Mouse (Mus musculus): Measurements from ENCODE around the gene Aldh3b1. TPM values are rescaled to one million over a fixed set of nuclear protein-coding genes. Genes with fewer than 3 reads are reported as not detected.

Gene Aldh3b1
- polyA plus RNA-seq, 1 experiment from 2014 or later = 16.1 TPM

- H3K27ac ChIP-seq (ENCODE audit: low read depth, low read length) = no peak overlapping the region
- no peaks in the 10 kb centered on the region for H3K9me3 ChIP-seq (ENCODE audit: control insufficient read depth)
- no peaks in the 10 kb centered on the region for H3K27me3 ChIP-seq (replicated peaks; ENCODE audit: control insufficient read depth, insufficient read depth, low read length)
- H3K9ac ChIP-seq (ENCODE audit: low read depth, low read length) = no peak overlapping the region
- H3K36me3 ChIP-seq (ENCODE audit: control insufficient read depth, insufficient read depth) = peaks cover 16% of the 10 kb centered on the region
- no peak for ATAC-seq
- WGBS = 79% methylated on average over 2 of the region's 2 CpGs
- no peaks in the 10 kb centered on the region for H3K4me1 ChIP-seq (replicated peaks; ENCODE audit: control insufficient read depth, insufficient read depth, low read length)
- TF ChIP-seq CTCF (IDR thresholded peaks at IDR 0.05; ENCODE audit: low read depth) = peak; percentile 57
- no peak overlapping the region for H3K4me3 ChIP-seq (ENCODE audit: low read depth, low read length)
- no peak overlapping the region for H3K4me2 ChIP-seq (replicated peaks; ENCODE audit: low read depth)
Measured at GRCm38 (mm10) chr19:3864960-3865359, 64.6 kb downstream of the Aldh3b1 start.

Other genes with a start within 250 kb of the Aldh3b1 start
- gene Lrp5, start 243.2 kb downstream of the Aldh3b1 start, polyA plus RNA-seq (2015; fragmentation: Nextera tagmentation; extraction: Ambion mirVana) = 2.8 and 3.2 TPM in 2 replicates
- 215 and 238 TPM in 2 replicates for gene 1810055G02Rik, start 221.5 kb downstream of the Aldh3b1 start, polyA plus RNA-seq (2015; fragmentation: Nextera tagmentation; extraction: Ambion mirVana)
- gene Kmt5b, start 162.4 kb downstream of the Aldh3b1 start, polyA plus RNA-seq (2015; fragmentation: Nextera tagmentation; extraction: Ambion mirVana) = 10.4 and 11.0 TPM in 2 replicates
- 113 and 155 TPM in 2 replicates for gene Chka, start 78.0 kb downstream of the Aldh3b1 start, polyA plus RNA-seq (2015; fragmentation: Nextera tagmentation; extraction: Ambion mirVana)
- gene Tcirg1, start 22.7 kb downstream of the Aldh3b1 start, polyA plus RNA-seq (2015; fragmentation: Nextera tagmentation; extraction: Ambion mirVana) = 76.2 and 83.0 TPM in 2 replicates
- 303 and 317 TPM in 2 replicates for gene Ndufs8, start 17.0 kb downstream of the Aldh3b1 start, polyA plus RNA-seq (2015; fragmentation: Nextera tagmentation; extraction: Ambion mirVana)
- 28.3 and 29.2 TPM in 2 replicates for gene Unc93b1, start 5.4 kb upstream of the Aldh3b1 start, polyA plus RNA-seq (2015; fragmentation: Nextera tagmentation; extraction: Ambion mirVana)
- gene Aldh3b3, start 28.8 kb upstream of the Aldh3b1 start, polyA plus RNA-seq (2015; fragmentation: Nextera tagmentation; extraction: Ambion mirVana) = not detected in 2 replicates
- 0.17 and 0.51 TPM in 2 replicates for gene Aldh3b2, start 42.5 kb upstream of the Aldh3b1 start, polyA plus RNA-seq (2015; fragmentation: Nextera tagmentation; extraction: Ambion mirVana)
- 32.3 and 34.5 TPM in 2 replicates for gene Acy3, start 56.8 kb upstream of the Aldh3b1 start, polyA plus RNA-seq (2015; fragmentation: Nextera tagmentation; extraction: Ambion mirVana)
- gene Tbx10, start 62.9 kb upstream of the Aldh3b1 start, polyA plus RNA-seq (2015; fragmentation: Nextera tagmentation; extraction: Ambion mirVana) = 0.59 and 0.61 TPM in 2 replicates
- 31.7 and 32.9 TPM in 2 replicates for gene Nudt8, start 70.8 kb upstream of the Aldh3b1 start, polyA plus RNA-seq (2015; fragmentation: Nextera tagmentation; extraction: Ambion mirVana)
- 0.42 and 0.44 TPM in 2 replicates for gene Gm49405, start 70.8 kb upstream of the Aldh3b1 start, polyA plus RNA-seq (2015; fragmentation: Nextera tagmentation; extraction: Ambion mirVana)
- 0.64 and 0.89 TPM in 2 replicates for gene Doc2g, start 73.5 kb upstream of the Aldh3b1 start, polyA plus RNA-seq (2015; fragmentation: Nextera tagmentation; extraction: Ambion mirVana)
- gene Ndufv1, start 83.0 kb upstream of the Aldh3b1 start, polyA plus RNA-seq (2015; fragmentation: Nextera tagmentation; extraction: Ambion mirVana) = 244 and 255 TPM in 2 replicates
- 746 and 756 TPM in 2 replicates for gene Gstp1, start 108.2 kb upstream of the Aldh3b1 start, polyA plus RNA-seq (2015; fragmentation: Nextera tagmentation; extraction: Ambion mirVana)
- gene Gstp2, start 116.2 kb upstream of the Aldh3b1 start, polyA plus RNA-seq (2015; fragmentation: Nextera tagmentation; extraction: Ambion mirVana) = 151 and 182 TPM in 2 replicates
- gene Gstp3, start 129.8 kb upstream of the Aldh3b1 start, polyA plus RNA-seq (2015; fragmentation: Nextera tagmentation; extraction: Ambion mirVana) = 68.7 and 72.6 TPM in 2 replicates
- gene Cabp2, start 151.8 kb upstream of the Aldh3b1 start, polyA plus RNA-seq (2015; fragmentation: Nextera tagmentation; extraction: Ambion mirVana) = not detected in 2 replicates
- 97.1 and 108 TPM in 2 replicates for gene Cdk2ap2, start 167.4 kb upstream of the Aldh3b1 start, polyA plus RNA-seq (2015; fragmentation: Nextera tagmentation; extraction: Ambion mirVana)
- gene Pitpnm1, start 170.2 kb upstream of the Aldh3b1 start, polyA plus RNA-seq (2015; fragmentation: Nextera tagmentation; extraction: Ambion mirVana) = 13.7 and 16.3 TPM in 2 replicates
- gene Aip, start 196.1 kb upstream of the Aldh3b1 start, polyA plus RNA-seq (2015; fragmentation: Nextera tagmentation; extraction: Ambion mirVana) = 42.0 and 42.3 TPM in 2 replicates
- gene Gpr152, start 210.0 kb upstream of the Aldh3b1 start, polyA plus RNA-seq (2015; fragmentation: Nextera tagmentation; extraction: Ambion mirVana) = not detected in 2 replicates
- 0.33 TPM in 2 replicates for gene Cabp4, start 214.2 kb upstream of the Aldh3b1 start, polyA plus RNA-seq (2015; fragmentation: Nextera tagmentation; extraction: Ambion mirVana)
- gene Coro1b, start 218.8 kb upstream of the Aldh3b1 start, polyA plus RNA-seq (2015; fragmentation: Nextera tagmentation; extraction: Ambion mirVana) = 237 and 239 TPM in 2 replicates
- gene Ptprcap, start 223.8 kb upstream of the Aldh3b1 start, polyA plus RNA-seq (2015; fragmentation: Nextera tagmentation; extraction: Ambion mirVana) = 2.7 and 3.4 TPM in 2 replicates
- 33.9 and 35.1 TPM in 2 replicates for gene Rps6kb2, start 233.5 kb upstream of the Aldh3b1 start, polyA plus RNA-seq (2015; fragmentation: Nextera tagmentation; extraction: Ambion mirVana)
- 0.90 TPM in 2 replicates for gene Carns1, start 245.7 kb upstream of the Aldh3b1 start, polyA plus RNA-seq (2015; fragmentation: Nextera tagmentation; extraction: Ambion mirVana)